Mouse (Mus musculus) kidney, adult 2 months (tissue): ENCODE measurements at regions not wholly inside any gene's neighbourhood (a gene's known extent, or its start where the extent isn't known, plus 50 kb on each side); places are given as distances from the start of the nearest gene placed in this dataset.

Experiments used
- CTCF ChIP-seq: fragments of 200-500 bp; conservative IDR thresholded peaks from 2 replicates; pipeline ENCODE4 v1.5.1; 2011; ENCODE audit warnings: low read depth, mild to moderate bottlenecking, control low read depth, low read length, moderate library complexity, mixed read lengths; ENCODE audit not compliant: insufficient read depth, insufficient read length
- POLR2A ChIP-seq: fragments of 200-500 bp; IDR thresholded peaks from one replicate; pipeline ENCODE4 v1.6.1; 2011; ENCODE audit warnings: low read depth, low read length, control low read depth

DNA sequence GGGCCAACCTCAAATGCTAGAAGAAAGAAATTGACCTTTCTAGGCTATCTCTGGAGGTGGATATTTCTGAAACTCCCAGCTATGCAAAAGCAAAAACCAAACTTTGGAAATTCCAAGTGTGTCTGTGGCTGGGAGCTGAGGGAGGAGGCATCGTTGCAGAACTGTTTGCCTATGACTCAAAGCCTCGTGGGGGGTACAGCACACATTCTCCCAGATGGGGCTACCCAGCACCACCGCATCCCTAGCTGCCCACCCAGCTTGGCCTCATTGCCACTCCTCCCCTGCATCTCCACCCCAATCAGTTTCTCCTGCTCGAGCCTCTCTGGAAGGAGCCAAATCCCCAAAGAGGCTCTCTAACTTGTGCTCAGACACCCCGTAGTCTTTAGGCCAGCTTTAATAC, 107.0 kb downstream of the Pja1 start:
- no peak for TF ChIP-seq CTCF
- no peak for TF ChIP-seq POLR2A
